Mouse (Mus musculus) ES-Bruce4 (cell line): Measurements from ENCODE around the gene Usp31. TPM values are rescaled to one million over a fixed set of nuclear protein-coding genes. Genes with fewer than 3 reads are reported as not detected.

Experiments
- H3K27ac ChIP-seq: 2 replicates; pipeline ENCODE4 v1.5.1; 2012; ENCODE audit warnings: low read length, inconsistent platforms; ENCODE audit not compliant: insufficient read depth
- H3K27me3 ChIP-seq: 2 replicates; pipeline ENCODE4 v1.6.1; 2012; ENCODE audit warnings: mild to moderate bottlenecking, low read length, inconsistent platforms; ENCODE audit not compliant: control insufficient read depth, poor library complexity, insufficient read depth, severe bottlenecking
- H3K36me3 ChIP-seq: 2 replicates; pipeline ENCODE4 v1.6.1; 2012; ENCODE audit warnings: inconsistent platforms, mild to moderate bottlenecking, low read length, moderate library complexity; ENCODE audit not compliant: control insufficient read depth, poor library complexity, insufficient read depth, severe bottlenecking
- H3K4me1 ChIP-seq: one replicate; pipeline ENCODE4 v1.8.1; 2011; ENCODE audit warnings: low read length; ENCODE audit not compliant: control insufficient read depth, insufficient read depth
- H3K4me3 ChIP-seq: 2 replicates; pipeline ENCODE4 v1.5.1; 2011; ENCODE audit warnings: low read depth, mild to moderate bottlenecking, low read length
- H3K9ac ChIP-seq: 2 replicates; pipeline ENCODE4 v1.6.1; 2012; ENCODE audit warnings: low read depth, mild to moderate bottlenecking, inconsistent platforms; ENCODE audit not compliant: poor library complexity, severe bottlenecking
- H3K9me3 ChIP-seq: replicated peaks from 2 replicates; pipeline ENCODE4 v1.6.1; 2012; ENCODE audit warnings: mild to moderate bottlenecking, low read length, inconsistent platforms; ENCODE audit not compliant: control insufficient read depth, poor library complexity, insufficient read depth, severe bottlenecking
- CTCF ChIP-seq: IDR thresholded peaks from one replicate; pipeline ENCODE4 v1.8.1; 2011; ENCODE audit warnings: low read depth, low read length
- EP300 ChIP-seq: IDR thresholded peaks from 2 replicates; pipeline ENCODE4 v1.6.1; 2011; ENCODE audit warnings: low read depth, low read length; ENCODE audit not compliant: insufficient read depth
- POLR2A ChIP-seq: IDR thresholded peaks from one replicate; pipeline ENCODE4 v1.8.1; 2011; ENCODE audit warnings: low read length; ENCODE audit not compliant: insufficient read depth
- polyA plus RNA-seq: library from polyadenylated mRNA; stranded (reverse); fragments of >200 nt; gene quantifications from 2 replicates; pipeline ENCODE4 v1.2.4, GENCODE M21; 2011; ENCODE audit warnings: low read depth; ENCODE audit not compliant: missing spikeins, insufficient read depth, insufficient read length

The Usp31 gene
- polyA plus RNA-seq, 1 experiment: 20.3 TPM

- TF ChIP-seq EP300 (no peak), POLR2A (no peak), CTCF (no peak)
These were observed 84.6 kb downstream of the Usp31 start for GRCm38 (mm10) chr7:121622433-121622832.

GRCm38 (mm10) chr7:121601697-121602096 lies 105.4 kb downstream of the Usp31 start:
- Histone ChIP-seq H3K4me1 (no peaks in the 10 kb centered on the region), H3K36me3 (no peaks in the 10 kb centered on the region), H3K9me3 (peaks cover 14% of the 10 kb centered on the region), H3K9ac (no peak overlapping the region), H3K27me3 (no peaks in the 10 kb centered on the region), H3K4me3 (no peak overlapping the region), H3K27ac (no peak overlapping the region)
- TF ChIP-seq EP300: no peak
- TF ChIP-seq CTCF: no peak
- no peak for TF ChIP-seq POLR2A

More at GRCm38 (mm10) chr7:121622433-121622832, 84.6 kb downstream of the Usp31 start:
- Histone ChIP-seq H3K4me1 (no peaks in the 10 kb centered on the region), H3K27me3 (no peaks in the 10 kb centered on the region), H3K27ac (no peak overlapping the region), H3K4me3 (no peak overlapping the region), H3K36me3 (no peaks in the 10 kb centered on the region), H3K9ac (no peak overlapping the region), H3K9me3 (no peaks in the 10 kb centered on the region)

- Histone ChIP-seq H3K27me3 (no peaks in the 10 kb centered on the region; the same call in 1 of the 2 replicates), H3K4me1 (no peaks in the 10 kb centered on the region), H3K9ac (no peak overlapping the region), H3K9me3 (peaks cover 17% of the 10 kb centered on the region), H3K4me3 (no peak overlapping the region), H3K36me3 (no peaks in the 10 kb centered on the region), H3K27ac (no peak overlapping the region)
- TF ChIP-seq CTCF: no peak
- no peak for TF ChIP-seq POLR2A
- no peak for TF ChIP-seq EP300
These were observed 110.7 kb downstream of the Usp31 start for GRCm38 (mm10) chr7:121596401-121596800.

- Histone ChIP-seq H3K4me3 (no peak overlapping the region), H3K27me3 (no peaks in the 10 kb centered on the region; the same call in 1 of the 2 replicates), H3K36me3 (no peaks in the 10 kb centered on the region), H3K9ac (no peak overlapping the region), H3K27ac (no peak overlapping the region), H3K9me3 (peaks cover 11% of the 10 kb centered on the region), H3K4me1 (no peaks in the 10 kb centered on the region)
- TF ChIP-seq EP300: no peak
- TF ChIP-seq CTCF: no peak
- TF ChIP-seq POLR2A: no peak
These were observed 111.6 kb downstream of the Usp31 start for GRCm38 (mm10) chr7:121595496-121595895.

DNA sequence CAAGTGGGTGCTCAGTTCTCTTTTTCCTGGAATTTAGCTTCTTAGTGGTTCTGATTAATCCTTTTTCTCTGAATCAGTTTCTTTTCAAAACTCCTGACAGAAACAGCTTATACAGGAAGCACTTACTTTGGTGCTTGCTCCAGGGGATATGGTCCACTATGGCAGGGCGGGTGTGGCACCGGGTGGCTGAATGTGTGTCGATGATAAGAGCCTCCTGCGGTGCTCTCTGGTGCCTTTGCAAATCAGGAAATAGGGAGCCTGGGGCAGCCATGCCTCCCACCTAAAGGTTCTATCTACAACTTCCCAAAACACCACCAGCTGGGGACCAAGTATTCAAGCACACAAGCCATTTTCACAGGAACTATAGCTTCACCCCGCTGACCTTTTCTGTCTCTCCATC lies 112.0 kb downstream of the Usp31 start:
- no peaks in the 10 kb centered on the region for H3K36me3 ChIP-seq
- H3K4me1 ChIP-seq: no peaks in the 10 kb centered on the region

GRCm38 (mm10) chr7:121594623-121595022 lies 112.4 kb downstream of the Usp31 start:
- no peaks in the 10 kb centered on the region for H3K36me3 ChIP-seq
- H3K27me3 ChIP-seq: no peaks in the 10 kb centered on the region; the same call in 1 of the 2 replicates
- no peak for TF ChIP-seq EP300
- no peak for TF ChIP-seq POLR2A
- no peak for TF ChIP-seq CTCF
- H3K9me3 ChIP-seq: peaks cover 8% of the 10 kb centered on the region
- H3K27ac ChIP-seq: no peak overlapping the region
- H3K4me1 ChIP-seq: no peaks in the 10 kb centered on the region
- H3K4me3 ChIP-seq: no peak overlapping the region
- no peak overlapping the region for H3K9ac ChIP-seq

More for the DNA sequence above, 112.0 kb downstream of the Usp31 start:
- peaks cover 8% of the 10 kb centered on the region for H3K9me3 ChIP-seq
- H3K27ac ChIP-seq: no peak overlapping the region
- no peak overlapping the region for H3K4me3 ChIP-seq
- H3K27me3 ChIP-seq: no peaks in the 10 kb centered on the region; the same call in 1 of the 2 replicates
- TF ChIP-seq CTCF: no peak
- no peak overlapping the region for H3K9ac ChIP-seq

Other genes starting within 250 kb of the Usp31 start
- gene Scnn1g, start 27.2 kb upstream of the Usp31 start, polyA plus RNA-seq: not detected in 2 replicates
- gene Scnn1b, start 157.8 kb upstream of the Usp31 start, polyA plus RNA-seq: not detected in 2 replicates